Mouse (Mus musculus): ENCODE results near the gene Tbx1.
A peak's percentile ranks its signal among the peaks of the same experiment; 100 is the strongest.

DNA sequence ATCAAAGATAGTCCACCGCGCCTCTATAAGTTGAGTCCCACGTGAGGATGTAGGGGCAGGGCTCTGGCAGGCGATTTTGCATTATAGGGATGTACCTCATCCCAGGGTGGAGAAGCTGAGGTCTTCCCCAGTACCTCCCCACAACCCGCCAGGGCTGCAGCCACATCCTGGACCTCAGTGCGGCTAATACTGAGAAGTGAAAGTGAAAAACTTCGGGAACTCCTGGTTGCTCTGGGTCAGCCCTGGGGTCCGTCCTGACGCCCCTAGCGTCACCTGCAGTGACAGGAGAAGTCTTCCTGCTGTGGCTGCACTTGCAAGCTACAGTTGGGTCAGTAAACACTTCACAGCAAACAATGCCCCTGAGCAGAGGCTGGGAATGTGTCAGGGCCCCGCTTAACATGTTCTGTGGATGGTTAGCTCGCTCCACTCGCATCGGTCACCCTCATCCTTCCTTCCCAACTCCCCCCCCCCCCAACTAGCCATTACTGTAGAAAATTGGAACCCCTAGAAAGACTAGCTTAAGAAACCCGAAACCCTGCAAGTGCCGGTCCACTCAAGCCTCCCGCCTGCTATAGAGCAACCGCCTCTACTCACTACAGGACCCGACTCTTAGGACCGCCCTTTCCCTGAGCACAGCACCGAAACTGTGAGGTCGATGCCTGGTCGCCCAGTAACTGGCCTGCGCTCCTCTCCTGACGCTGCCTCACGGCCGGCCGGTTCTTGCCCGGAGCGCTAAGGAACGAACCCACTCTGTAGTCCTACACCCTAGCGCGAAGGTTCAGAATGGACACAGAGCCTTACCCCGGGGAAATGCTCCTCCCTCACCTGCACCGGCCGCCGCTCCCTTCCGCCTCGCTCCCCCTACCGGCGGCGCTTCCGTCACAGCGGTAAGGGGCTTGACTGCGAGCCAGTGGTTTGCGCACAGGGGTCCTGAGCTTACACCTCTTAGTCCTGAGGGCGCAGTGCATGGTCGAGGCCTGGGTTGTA lies at the start of gene Tbx1:
- TF ChIP-seq CTCF (IDR thresholded peaks at IDR 0.05; ENCODE audit: borderline replicate concordance, control insufficient read depth, extremely low read depth, insufficient read depth, low read length, poor library complexity) (peak; percentile 90), POLR2A (IDR thresholded peaks at IDR 0.05; ENCODE audit: control insufficient read depth, extremely low read depth, insufficient read depth, low read length, poor library complexity) (no peak)
